Mouse (Mus musculus): ENCODE measurements around the gene Prkch.

Prkch gene

DNA sequence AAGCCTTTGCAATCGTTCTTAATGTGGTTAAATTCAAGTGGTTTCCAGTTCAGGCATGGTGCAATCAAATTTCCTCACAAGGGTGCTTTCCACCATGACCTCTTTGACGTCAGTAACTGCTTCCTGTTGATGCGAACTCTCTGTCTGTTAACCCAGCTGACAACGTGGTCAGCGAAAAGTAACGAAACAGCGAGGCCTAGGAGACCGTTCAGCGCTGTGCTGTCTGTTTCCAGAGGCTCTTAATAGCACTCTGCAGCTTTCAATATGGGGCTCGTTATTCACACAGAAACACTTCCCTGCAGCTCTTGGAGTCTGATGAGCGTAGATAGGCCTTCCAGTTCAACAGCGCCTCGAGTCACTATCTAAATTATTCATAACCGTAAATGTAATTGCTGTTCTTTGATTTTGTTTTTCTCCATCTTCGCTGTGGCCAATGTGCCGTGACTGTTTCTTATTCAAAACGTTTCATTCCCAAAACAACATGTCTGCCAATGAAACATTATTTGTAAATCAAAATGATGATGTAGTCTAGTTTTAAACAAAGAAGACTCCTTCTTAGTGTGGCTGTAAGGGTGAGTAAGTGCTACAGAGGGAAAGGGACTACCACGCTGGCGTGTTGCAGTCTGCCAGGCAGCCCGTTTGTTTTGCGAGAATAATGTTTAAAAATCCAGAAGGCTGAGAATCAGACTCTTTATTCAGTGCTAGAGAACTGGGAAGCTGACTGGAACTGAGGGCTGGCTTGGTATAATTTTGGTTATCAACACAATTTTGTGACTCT is 131.5 kb downstream of the Prkch start:
- peak; percentile 61 for DNase-seq (ENCODE audit: low read depth)

DNA sequence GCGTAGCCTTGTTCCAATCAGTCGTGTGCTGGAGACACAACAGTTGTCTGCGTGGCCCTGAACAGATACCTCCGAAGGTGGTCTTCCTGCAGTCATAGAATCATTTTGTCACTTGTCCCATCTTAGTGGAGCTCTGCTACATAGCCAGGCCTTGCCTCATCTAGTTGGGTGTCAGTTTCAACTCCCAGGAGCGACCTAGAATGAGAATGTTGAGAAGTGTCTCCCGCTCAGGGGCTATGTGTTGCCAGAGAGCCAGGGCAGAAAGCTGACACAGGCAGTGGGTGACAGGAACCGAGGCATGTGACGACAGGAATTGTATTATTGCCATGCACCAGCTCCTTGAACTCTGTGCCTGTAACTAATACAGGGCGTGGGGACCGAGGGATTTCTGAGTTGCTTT is 133.4 kb downstream of the Prkch start:
- DNase-seq (ENCODE audit: low read depth): no peak

DNA sequence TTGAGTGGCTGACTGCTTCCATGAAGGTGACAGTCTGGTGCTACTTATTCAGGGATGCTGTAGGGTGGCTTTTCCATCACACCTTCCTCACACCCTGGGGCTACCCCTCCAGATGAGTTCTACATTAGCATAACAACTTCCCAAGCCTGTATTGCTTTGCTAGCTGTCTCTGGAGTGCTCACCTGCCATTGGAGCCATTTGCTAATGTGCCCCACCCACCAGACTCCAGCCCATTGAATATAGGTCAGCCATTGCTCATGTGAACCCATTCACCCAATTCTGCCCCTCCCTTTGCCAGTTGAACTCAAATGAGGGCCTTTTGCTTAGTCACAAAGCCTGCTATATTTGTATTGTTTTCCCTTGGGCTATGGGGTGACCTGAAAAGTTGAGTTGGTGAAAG is 135.2 kb downstream of the Prkch start:
- DNase-seq (ENCODE audit: low read depth): no peak

DNA sequence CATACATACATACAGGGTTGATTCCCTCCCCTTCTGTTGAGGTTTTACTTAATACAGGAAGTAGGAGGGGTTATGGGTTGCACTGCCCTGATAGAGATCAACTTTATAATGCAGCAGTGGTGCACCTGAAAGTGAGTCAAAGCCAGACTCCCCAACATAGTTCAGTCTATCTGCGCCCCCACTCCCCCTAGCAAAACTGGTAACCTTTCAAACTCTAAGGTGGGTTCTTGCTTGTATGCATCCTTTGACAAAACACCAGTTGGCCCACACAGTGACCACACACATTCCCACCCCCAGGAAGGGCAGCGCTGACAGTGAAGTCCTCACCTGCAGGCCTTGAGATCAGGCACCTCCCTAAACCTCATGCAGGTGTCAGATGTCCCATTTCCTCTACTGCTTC is 135.9 kb downstream of the Prkch start:
- DNase-seq (ENCODE audit: low read depth): no peak

DNA sequence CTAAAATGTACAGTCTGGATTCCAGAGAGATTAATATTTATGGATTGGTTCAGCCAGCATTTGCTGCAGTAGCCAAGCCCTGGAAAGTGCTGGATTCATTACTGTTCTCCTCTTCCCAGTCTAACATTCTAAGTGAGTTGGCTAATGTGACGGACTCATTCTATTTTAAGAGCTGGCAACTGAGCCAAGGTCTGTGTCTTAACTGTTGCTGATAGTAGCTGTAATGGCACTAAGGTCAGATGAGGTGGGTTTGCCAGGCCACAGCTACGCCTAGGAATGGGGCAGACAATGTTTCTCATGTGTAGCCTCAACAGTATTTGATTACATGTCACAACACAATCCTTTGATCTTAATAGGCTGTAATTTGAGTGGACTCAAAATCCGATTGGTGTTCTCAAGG is 137.5 kb downstream of the Prkch start:
- no peak for DNase-seq (ENCODE audit: low read depth)

DNA sequence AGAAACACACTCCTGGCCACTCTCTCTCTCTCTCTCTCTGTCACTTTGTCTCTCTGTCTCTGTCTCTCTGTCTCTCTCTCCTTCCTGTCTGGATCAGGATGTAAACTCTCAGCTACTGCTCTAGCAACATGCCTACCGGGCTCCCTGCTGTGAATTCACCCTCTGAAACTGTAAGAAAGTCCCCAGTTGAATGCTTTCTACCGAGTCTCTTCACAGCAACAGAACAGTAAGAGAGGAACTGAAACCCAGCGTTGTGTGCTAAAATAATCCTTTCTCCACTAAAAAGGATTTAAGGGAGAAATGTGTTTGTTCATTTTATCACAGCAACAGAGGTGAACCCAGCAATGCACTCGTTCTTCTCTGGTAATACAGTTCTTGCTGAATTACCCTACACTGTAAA is 138.5 kb downstream of the Prkch start:
- no peak for DNase-seq (ENCODE audit: low read depth)

DNA sequence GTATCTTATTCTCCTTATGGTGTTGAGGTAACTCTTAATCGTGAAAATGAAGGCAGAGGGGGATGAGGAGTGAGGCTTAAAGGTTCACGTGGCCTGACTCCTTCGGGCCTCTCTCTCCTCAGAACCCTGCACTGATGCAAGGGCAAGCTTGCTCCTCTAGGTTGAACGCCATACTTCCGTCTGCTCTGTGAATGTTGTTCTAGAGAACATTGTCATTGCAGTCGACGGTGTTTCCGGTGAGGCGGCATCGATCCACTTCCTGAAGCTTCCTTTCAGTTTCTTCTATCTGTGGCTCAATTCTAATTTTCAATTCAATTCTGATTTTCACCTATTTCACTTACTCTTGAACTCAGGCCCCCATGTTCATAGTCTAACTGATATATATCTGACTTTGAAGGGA is 139.3 kb downstream of the Prkch start:
- no peak for DNase-seq (ENCODE audit: low read depth)

DNA sequence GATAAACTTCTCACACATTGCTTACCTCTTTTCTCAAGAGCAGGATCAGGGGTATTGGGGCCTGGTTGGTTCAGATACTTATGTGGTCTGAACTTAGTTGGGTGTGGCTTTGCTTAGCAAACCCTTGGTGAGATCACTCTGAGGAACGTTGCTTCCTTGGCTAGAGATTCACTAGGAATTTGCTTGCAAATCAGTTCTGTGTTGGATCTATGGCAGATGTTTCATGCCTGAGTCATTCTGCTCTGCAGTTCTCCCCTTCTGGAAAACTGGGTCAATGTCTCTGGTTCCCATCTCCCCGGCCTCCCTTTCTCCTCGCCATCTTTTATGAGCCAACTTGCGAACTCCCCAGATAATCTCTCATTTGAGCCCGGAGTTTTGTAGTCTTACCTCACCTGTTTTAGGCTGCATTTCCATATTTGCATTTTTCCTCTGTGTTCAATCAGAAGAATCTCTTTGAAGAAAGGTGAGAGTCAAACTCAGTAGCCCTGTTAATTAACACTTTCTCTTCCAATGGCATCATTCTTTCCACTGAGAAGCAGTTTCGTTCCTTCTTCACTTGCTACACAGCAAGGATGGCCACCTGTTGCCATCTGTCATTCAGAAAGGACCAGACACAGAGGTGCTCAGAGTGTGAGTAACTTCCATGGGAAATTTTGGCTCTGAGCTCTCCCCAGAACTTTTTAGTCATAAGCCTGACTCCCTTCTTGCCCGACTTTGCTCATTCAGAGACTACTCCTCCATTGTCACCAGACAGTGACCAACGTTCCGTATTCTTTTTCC is 141.4 kb downstream of the Prkch start:
- DNase-seq (ENCODE audit: low read depth): peak; percentile 77

DNA sequence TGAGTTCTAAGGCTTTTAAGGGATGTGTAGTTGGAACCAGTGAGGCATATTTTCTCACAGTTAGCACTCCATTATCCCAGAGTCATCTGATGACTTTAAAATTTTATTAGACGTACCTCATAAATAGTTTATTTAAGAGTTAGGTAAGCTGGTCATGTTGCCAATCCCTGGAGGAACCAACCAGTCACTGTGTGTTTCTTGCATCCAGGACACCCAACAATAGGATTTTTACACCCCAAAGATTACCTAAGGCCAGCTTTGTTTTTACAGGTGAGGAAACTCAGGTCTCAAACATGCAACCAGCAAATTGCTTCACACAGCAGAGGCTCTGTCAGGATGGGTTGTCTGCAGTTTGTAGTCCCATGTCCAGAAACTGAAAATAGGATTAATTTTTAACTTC is 142.4 kb downstream of the Prkch start:
- no peak for DNase-seq (ENCODE audit: low read depth)

DNA sequence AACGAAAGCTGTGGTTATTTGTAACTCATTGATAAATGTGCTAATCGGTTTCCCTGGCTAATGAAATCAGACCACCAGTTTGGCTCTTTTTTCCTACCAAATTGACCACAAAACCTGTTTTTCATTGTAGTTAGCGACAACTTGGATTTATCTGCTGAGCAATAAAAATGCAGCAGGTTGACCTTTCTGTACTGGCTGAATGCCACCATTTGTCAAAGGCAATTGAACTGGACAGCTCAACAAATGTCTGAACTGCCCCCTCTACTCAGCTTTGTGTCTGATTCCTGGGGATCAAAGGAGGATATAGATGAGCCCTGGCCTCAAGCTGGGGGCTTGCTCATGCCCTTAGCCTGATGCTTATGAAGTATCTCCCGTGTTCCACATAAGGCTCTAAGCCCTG is 146.0 kb downstream of the Prkch start:
- DNase-seq (ENCODE audit: low read depth): peak; percentile 94

DNA sequence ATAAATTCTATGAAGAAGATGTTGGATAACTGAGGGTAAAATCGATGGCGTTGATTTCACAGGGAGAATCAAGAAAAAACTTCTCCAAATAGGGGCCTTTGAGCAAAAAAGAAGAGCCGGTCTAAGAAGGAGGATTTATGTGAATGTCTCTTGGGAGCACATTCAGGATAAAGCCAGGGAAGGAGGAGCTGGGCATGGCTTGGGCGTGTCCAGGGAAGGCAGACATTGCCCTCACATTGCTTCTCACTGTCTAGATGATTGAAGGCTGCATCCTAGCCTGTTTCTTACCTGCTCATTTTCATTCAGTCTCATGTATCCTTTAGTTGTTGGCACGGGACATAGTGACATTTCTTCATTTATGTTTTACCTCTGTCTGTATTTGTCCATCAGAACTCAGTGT is 146.5 kb downstream of the Prkch start:
- no peak for DNase-seq (ENCODE audit: low read depth)

DNA sequence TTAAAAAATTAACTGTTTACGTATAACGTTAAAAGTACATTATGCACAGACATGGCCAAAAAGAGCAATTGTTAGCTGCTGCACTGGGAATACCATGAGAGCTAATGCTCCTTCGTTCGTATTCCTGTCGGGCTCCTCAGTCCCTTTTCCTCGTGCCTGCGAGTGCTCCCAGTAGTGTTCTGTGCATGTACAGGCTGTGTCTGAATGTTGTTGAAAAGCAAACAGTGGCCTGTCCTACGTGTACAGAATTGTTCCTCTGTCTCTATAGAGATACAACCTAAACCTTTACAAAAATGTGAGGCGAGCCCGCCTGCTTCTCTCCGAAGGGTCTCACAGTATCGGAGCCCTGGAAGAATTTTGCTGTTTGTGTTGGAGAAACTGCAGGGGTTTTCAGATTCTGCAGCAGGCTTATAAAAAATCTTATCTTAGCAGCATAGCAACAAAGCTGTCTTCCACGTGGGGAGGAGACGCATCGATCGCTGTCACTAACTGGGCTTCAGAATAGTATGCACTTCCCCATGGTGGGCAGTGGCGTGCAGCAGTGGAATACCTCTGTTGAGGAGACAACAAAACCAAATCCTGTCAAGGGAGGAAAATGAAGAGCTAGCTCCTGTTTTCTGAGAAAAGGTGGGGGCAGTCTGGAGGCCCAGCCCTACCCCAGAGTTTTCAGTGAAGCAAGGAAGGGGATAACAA is 147.4 kb downstream of the Prkch start:
- DNase-seq (ENCODE audit: low read depth): no peak

DNA sequence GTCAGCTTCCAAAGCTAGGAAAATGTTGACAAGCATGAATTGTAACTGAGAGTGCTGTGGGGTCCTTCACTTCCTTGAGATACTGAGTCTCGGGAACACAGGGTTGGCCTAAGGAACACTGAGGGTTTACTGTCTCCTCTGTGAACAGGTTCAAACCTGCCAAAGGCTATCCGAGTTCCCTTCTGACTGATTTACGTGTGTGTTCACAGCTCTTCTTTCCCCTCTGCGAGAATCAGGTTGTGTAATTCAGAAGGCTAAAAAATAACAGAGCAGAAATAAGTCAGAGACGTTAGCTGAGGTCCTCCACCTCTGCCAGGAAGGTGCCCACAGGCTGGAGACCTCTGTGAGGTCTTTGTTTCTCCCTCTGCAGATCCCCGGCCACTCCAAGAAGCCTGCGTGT is 148.3 kb downstream of the Prkch start:
- DNase-seq (ENCODE audit: low read depth): no peak

DNA sequence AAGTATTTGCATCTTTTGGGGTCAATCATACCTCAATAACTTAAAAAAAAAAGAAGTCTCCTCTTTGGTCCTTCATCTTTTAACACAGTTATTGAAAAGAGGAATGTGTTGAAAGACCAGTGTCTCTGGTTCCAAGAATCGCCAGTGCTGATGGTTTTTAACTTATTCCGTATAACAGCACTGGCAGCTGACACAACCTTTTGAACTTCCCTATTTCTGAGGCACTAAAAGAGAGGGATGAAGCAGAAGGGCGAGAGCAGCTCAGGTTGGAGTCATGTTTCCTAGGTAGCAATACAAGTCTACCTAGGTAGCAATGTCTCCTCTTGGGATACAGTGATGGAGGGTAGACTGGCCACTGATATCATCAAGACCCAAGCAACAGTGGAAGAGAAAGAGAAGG is 152.3 kb downstream of the Prkch start:
- no peak for DNase-seq (ENCODE audit: low read depth)

DNA sequence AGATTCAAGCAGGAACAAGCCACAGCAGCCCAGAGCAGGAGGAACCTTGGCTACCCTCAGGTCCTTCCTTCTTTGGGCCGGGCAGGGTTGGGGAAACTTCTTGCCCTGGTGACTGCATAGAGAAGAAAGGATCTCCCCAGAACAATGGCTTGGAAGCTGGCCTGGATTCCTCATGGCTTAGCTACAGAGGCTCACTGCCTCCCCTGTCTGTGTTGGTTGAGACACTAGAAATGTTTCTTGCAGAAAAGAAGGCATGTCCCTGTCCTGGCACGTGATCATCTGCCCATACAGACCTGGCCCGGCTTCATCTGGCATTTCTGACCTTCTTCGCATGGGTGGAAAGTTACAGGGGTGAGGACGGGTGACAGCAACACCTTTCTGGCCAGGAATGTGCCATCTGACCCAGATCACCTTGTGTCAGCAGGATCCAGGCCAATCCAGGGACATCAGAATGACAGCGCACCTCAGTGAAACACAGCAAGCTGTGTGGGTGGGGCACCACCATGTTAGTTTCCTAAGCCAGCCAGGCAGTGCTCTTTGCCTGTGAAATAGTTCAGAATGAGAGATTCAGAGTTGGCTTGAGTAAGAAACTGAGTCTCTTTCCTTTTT is 155.1 kb downstream of the Prkch start:
- DNase-seq (ENCODE audit: low read depth): no peak

DNA sequence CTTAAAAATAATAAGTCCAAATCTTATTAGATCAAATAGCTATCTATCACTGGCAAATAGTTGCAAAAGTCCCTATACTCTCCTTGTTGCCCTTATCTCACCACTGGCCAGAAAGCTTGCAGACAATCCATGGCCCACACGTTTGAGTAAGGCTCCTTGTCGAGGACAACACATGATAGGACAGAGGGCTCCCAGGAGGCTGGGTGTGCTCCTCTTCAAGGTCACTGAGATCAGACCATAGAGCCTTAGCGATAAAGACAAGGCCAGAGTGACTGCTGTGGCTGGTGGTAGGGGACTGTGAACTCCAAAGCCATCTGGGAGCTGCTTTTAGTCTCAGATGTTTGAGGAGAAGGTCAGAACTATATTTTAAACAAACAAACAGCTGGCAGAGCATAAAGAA is 158.0 kb downstream of the Prkch start:
- no peak for DNase-seq (ENCODE audit: low read depth)

DNA sequence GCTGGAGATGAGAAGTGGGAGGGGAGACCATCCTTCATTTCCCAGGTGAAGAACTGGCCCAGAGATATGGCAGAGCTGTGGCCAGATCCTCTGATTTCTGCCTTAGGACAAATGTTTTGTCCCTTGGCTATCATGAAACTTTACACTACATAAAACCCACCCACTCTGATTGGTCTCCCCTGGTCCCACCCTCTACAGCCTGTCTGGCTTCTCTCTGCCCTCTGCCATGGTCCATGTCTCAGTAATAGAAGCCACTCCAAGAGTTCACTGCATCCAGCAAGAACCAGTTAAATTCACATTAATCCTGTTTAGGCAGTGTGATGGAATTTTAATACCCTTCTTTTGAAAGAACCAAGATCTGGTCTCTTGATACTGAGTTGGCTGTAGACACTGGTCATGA is 158.5 kb downstream of the Prkch start:
- no peak for DNase-seq (ENCODE audit: low read depth)

DNA sequence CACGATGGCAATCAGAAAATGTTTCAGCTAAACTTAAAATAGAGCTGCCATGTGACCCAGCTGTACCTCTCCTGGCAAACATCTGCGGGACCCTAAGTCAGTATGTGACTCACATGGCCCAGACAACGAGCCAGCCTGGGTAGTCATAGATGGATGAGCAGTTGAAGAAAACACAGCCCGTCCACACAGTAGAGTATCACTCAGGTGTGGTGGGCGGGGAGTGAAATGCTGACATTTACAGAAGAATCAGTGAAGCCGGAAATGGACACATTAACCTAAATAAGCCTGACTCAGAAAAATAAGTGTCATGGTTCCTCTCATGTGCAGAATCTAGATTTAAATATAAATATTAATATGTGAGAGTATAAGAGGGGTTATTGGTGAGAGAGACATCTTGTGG is 161.5 kb downstream of the Prkch start:
- DNase-seq (ENCODE audit: low read depth): no peak

DNA sequence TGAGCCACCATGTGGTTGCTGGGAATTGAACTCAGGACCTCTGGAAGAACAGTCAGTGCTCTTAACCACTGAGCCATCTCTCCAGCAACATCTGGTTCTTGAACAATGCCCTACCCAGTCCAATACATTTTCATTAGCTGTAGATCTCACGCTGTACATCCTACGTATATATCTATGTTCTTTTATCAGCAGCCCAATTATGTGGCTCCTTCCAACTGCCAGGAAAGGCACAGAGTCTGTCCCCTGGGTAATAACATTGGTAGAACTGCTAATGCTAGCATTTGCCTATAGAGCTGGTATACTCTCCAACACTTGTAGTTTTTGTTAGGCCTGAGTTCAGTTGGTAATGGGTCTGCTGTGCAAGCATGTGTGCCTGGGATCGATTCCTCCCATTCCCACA is 163.8 kb downstream of the Prkch start:
- no peak for DNase-seq (ENCODE audit: low read depth)

DNA sequence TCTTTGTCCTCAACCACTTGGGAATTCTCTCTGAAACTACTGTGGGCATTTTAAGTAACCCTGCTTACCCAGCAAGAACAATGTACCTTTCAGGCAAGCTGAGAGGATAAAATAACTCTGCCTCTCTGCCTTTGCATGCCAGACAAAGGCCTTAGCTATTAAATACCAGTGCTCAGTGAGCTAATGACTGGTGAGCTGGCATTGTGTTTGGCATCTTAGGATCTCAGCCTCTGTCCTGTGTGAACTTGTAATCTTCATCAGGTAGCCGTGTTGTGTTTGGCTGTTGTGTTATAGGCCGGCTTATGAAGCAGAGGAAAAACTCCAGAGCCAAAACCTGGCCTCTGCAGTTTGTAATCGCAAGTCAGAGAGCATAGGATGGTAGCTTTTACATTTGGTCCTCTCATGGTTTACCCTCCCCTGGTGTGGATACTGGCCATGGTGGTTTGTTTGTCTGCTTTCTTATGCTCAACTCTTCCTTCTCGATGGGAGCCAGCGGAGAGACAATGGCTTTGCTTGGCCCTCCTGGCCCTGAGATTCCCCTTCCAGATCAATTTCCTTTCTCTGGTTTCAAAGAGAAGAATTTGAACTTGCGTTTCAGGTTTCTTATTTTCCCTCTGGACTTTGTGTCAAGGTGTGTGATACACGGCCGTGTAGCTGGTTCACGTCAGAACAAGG is 170.0 kb downstream of the Prkch start:
- no peak for DNase-seq (ENCODE audit: low read depth)

DNA sequence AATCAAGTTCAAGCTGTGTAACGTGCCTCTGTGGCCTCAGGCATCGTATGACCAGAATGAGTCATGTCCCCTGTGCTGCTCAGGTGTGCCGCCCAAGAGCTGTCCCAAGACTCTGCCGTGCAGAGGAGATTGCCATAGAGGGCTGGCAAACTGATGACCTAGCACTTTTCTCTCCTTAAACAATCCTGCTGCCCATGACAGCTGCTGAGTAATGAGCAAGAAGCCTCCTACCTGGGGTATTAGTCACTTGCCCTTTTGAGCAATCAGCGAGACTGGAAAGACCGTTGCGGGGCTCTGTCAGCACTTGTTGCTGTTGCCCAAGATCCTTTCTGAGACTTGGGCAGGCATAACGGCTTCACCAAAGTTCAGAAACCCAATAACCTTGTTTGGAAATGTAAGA is 171.1 kb downstream of the Prkch start:
- peak; percentile 75 for DNase-seq (ENCODE audit: low read depth)

DNA sequence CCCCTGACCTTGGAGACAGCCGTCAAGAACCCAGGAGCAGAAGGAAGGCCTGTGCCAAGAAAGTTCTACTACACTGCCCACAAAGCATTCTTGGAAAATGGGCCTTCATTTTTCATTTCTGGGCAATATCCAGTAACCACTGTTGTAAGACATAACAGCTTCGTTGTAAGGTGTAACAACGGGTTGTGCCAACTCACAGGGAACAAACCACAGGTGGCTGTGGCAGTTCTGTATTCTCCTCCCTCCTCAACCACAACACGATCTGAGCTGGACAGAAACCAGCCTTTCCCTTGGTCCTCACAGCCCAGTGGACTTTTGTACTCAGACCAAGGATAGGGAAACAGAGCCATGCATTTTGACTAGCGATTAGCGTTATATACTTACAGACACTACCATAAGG is 171.9 kb downstream of the Prkch start:
- no peak for DNase-seq (ENCODE audit: low read depth)
